Mouse (Mus musculus) thymus, postnatal 4 days (tissue): ENCODE measurements around the gene Zscan2.
A peak's percentile ranks its signal among the peaks of the same experiment; 100 is the strongest.

Experiments used
- DNase-seq: peaks from one replicate; pipeline ENCODE4 v3.0.0; 2021

Zscan2 gene

GRCm38 (mm10) chr7:80843910-80844640 lies 16.6 kb upstream of the Zscan2 start:
- no peak for DNase-seq

- DNase-seq: no peak
These were observed 16.0 kb upstream of the Zscan2 start for GRCm38 (mm10) chr7:80844691-80845090.

DNA sequence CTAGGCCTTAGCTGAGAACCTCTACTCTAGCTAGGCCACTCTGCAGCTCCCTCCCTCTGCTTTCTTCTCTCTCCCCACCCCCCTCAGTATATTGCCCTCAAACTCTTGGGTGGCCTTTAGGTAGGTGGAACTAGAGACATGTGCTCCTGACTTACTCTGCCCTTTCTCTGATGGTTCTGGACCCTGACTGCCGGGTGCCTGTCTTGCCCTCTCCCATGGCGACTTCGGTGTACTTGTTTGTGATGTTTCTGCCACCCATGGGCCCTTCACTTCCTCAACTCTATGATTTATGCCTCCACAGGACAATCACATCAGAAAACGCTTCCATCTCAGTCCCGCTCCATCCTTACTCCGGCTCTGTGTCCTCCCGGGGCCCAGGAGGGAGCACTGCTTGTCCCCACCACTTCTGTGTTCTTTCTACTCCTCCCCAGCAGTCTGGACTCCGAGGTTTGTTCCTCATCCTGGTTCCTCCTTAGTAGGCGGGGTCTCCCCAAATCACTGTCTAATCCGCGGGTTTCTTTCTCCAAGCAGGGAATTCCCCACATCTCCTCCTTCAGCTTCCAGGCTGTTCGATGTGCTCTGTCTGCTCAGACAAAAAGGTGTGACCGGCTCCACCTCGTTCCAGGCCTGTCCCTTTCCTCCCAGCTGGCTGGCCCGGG lies 15.0 kb upstream of the Zscan2 start:
- DNase-seq: no peak

DNA sequence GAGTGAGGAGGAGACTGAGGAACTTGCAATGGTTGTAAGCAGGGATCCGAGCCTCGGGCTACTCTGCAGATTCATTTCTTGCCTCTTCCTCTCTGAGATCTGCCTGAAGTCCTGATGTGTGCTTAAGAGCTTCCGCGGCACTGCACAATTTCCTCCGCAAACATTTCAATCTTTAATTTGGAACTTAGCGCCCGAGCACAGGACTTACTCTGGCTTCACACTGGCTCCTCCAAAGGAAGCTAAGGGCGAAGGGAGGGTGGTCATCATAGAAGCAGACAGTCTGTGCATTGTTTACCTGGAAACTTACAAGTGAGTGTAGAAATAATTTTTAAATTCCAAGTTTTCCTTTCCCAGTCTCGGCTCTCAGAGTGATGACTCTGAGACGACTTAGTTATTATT lies 14.4 kb upstream of the Zscan2 start:
- no peak for DNase-seq

DNA sequence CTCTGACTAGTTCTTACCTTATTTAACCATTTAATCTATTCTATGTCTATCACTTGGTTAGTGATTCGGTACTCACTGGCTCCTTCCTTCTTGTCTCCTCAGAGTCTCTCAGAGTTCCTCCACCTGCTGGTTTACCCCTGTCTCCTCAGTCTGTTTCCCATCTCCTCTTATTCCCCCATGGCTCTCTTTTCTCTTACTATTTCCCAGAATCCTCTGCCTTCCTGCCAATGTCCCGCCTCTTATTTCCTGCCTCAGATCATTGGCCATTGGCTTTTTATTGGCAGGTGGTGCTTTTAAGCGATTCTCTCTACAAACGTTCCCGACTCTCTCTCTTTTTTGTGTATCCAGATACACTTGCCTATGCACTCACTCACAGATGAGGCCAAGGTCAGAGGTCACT lies 14.0 kb upstream of the Zscan2 start:
- no peak for DNase-seq

DNA sequence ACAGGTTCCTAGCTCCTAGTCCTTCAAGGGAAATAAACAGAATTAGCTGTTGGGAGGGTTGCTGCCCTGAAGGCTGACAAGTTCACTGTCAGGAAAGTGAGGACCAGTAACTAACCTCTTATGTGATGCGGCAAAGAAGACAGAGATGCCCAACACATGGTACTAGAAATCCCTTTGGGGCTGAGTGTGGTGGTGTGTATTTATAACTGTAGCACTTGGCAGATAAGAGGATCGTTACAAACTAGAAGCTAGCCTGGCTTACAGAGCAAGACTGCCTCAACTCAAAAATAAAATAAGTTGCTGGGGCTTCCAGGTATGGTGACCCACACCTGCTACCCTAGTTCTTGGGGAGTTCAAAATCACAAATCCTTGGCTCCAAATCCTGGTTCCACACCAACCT lies 11.5 kb upstream of the Zscan2 start:
- no peak for DNase-seq

DNA sequence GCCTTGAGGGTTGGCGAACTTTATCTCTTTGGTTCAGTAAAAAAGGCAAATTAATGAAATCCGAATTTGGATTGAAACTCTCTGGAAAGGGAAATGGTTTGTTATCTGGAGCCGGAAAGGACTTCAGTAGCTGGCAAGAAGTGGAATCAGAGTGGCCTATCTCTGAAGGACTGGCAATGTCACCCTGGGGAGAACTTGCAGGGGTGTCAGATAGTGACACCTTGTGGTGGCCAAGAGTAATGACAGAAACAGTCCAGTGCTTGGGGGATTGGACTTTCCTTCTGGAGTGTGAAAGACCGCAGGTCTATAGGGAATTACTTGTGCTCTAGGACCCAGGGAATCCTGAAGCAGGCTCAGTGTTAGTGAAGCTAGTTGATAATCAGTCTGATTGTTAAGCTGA lies 11.0 kb upstream of the Zscan2 start:
- peak; percentile 41 for DNase-seq

DNA sequence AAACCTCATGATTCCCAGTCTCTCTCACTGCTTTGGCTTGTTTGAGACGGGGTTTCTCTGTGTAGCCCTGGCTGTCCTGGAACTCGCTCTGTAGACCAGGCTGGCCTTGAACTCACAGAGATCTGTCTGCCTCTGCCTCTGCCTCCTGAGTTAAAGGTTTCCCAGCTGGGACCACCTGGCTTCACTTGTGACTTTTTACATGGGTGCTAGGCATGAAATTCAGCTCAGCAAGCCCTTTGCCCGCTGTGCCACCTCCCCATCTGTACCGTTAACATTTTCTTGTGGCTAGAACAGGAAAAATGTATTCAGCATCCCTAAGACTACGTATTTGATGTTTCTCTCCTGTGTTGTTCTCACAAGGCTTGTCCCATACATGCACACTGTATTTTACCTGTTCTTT lies 10.2 kb upstream of the Zscan2 start:
- peak; percentile 46 for DNase-seq

- DNase-seq: peak; percentile 43
These were observed 7.5 kb upstream of the Zscan2 start for GRCm38 (mm10) chr7:80853218-80853617.

GRCm38 (mm10) chr7:80855316-80855715 lies 5.4 kb upstream of the Zscan2 start:
- DNase-seq: no peak

DNA sequence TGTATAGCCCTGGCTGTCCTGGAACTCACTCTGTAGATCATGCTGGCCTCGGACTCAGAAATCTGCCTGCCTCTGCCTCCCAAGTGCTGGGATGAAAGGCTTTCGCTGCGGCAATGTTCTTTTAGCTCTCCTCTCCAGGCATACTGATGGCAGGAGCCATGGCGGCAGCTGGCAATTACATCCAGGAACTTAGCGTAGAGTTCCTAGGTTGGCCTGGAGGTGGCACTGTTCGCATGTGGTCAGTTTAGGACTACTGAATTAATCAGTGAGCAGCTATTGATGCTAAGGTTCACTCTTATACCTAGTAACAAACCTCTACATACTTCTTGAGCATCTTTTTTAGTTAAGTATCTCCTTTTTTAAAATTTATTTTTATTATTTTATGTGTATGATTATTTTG lies 3.5 kb upstream of the Zscan2 start:
- peak; percentile 89 for DNase-seq

GRCm38 (mm10) chr7:80860227-80860626 lies 493 bp upstream of the Zscan2 start:
- DNase-seq: peak; percentile 85

DNA sequence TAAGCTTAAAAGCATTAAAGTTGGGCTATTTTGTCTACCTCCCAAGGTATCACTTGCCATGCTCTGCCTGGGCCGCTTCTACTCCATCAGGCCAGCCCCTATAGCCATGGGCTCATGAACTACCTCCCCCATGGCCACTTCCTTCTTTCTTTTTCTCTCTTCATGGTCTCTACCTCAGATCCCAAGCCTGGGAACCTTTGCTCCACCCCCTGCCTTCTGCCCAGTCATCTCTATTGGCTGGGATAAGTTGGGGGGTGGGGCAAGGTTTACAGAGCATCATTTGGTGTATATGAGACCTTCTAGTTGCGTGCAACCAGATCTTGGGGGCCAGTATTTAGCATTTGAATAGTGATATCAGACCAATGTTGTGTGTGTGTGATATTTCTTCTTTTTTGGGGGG lies 1.8 kb downstream of the Zscan2 start:
- no peak for DNase-seq

GRCm38 (mm10) chr7:80863520-80863919 lies 2.8 kb downstream of the Zscan2 start:
- DNase-seq: peak; percentile 35

DNA sequence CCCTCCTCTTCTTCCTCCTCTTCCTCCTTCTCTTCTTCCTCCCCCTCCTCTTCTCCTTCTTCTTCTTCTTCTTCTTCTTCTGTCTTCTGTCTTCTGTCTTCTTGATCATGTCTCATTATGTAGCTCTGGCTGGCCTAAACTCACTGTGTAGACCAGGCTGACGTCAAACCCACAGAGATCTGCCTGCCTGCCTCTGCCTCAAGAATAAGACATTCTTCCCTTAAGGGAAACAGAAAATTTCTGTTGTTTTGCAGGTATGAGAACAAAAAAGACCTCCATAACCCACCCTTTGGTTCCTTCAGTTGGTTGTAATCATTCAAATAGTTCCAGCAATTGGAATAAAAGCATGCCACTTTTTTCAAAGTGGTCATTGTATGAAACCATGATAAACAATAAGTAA lies 3.4 kb downstream of the Zscan2 start:
- DNase-seq: no peak

DNA sequence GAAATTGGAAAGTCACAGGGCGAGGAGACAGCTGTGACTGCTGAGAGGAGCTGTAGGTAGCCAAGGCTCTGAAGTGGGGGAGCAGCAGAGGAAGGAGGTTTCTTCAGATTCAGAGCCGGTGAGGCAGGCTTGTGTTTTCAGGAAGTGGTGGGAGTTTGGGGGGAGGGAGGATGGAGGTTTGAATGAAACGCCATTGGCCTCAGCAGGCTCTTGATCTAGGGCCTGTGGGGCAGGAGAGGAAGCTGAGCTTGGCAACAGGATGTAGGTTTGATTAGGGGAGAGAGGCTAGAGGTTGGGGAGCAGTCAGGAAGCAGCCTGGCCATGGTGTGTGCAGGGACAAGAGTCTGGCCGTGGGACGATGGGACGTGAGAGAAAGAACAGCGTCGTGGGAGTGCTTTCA lies 4.1 kb downstream of the Zscan2 start:
- DNase-seq: peak; percentile 75

GRCm38 (mm10) chr7:80865521-80865920 lies 4.8 kb downstream of the Zscan2 start:
- peak; percentile 40 for DNase-seq

GRCm38 (mm10) chr7:80866514-80867147 lies 5.9 kb downstream of the Zscan2 start:
- DNase-seq: no peak

DNA sequence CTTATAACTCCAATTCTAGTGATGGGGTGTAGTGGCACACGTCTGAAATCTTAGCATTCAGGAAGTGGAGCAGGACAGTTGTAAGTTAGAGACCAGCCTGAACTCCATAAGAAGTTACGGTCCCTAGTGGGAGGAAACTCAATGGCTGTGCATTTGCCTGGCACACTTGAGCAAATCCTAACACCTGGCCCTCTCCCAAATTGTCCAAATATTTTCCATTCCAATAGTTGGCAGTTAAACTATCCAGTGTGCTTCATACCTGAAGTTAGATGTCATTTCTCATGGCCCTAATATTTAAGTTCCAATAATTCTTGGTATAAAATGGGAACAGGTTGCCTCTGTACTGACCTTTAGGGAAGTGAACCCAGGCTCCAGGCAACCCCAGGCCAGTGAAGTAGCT lies 8.0 kb downstream of the Zscan2 start:
- no peak for DNase-seq

GRCm38 (mm10) chr7:80873038-80873437 lies 12.3 kb downstream of the Zscan2 start:
- no peak for DNase-seq

DNA sequence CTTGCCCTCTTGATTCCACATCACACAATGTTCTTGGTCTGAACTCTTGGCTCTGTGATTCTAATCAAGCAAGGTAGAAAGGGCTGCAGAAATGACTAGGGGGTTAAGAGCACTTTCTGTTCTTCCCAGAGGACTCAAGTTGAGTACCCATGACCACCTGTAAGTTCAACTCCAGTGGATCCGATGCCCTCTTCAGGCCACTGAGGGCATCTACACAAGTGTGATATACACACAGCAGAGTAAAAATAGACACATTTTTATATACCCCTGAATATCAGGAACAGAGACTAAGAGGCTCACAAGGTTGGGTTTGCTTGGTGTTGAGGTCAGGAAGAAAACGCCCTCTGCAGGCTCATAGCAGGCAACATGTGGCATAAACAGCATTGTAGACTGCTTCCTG lies 12.9 kb downstream of the Zscan2 start:
- no peak for DNase-seq

- DNase-seq: peak; percentile 56
These were observed 15.0 kb downstream of the Zscan2 start for GRCm38 (mm10) chr7:80875727-80876126.

DNA sequence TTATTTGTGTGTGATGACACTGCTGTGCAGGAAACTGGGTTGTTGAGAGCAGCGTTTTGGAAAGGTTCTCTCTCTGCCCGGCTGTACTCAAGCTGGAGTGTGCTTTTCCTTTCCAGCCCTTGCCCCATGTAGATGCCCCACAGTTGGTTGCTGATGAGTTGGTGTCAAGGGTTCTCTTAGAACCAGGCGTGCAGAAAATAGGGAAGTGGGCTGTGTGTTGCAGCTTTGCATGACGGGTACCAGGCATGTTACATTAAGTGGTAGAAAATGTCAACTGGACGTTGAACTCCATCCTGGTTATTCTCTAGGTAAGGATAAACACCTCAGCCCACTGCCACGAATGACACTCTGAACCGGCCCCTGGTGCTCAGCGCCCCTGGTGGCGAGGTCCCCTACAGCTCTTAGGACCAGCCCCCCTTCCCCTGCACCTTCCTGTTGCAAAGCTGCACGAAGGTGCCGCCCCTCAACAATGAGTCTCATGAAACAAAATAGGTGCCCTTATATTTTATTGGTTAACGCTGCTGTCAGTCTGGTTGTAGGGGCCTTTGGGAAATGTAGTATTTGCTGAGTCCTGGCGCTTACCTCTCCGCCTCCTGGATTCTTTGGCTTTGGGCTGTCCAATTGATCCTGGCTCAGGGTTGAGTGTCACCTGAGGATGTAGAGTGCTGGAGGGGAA lies 22.2 kb downstream of the Zscan2 start:
- DNase-seq: peak; percentile 92

DNA sequence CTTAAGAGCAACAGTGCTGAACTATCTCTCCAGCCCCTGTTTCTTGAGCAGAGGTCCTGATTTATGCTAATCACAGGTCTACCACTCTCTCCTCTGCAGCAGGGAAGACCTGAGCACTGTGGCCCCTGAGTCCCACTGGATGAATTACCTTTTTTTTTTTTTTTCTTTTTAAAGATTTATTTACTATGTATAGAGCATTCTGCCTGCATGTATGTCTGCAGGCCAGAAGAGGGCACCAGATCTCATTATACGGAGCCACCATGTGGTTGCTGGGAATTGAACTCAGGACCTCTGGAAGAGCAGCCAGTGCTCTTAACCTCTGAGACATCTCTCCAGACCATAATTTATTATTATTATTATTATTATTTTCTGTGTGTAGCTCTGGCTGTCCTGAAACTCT lies 24.9 kb downstream of the Zscan2 start:
- DNase-seq: peak; percentile 63
